Comparison of ENCODE assay signal across 8 mouse cellular contexts in genomic region chr9:90162243-90162925, GRCm38 (mm10). TPM values are rescaled to one million over a fixed set of nuclear protein-coding genes. Genes with fewer than 3 reads are reported as not detected.
DNase-seq lines count a peak whose midpoint lies in the region; ATAC-seq lines count a peak whose summit lies in the region.

No protein-coding gene starts in this region.

- peak overlapping the region; percentile 98 for H3K4me3 ChIP-seq in forebrain, embryonic 15.5 days
- peak overlapping the region; percentile 69 for H3K4me3 ChIP-seq in hindbrain, embryonic 11.5 days (ENCODE audit: low read depth, low read length)
- peak overlapping the region; percentile 74 for H3K4me3 ChIP-seq in limb, embryonic 15.5 days
- peak overlapping the region; percentile 74 for H3K4me3 ChIP-seq in midbrain, embryonic 14.5 days (replicated peaks; ENCODE audit: low read depth, low read length)

- WGBS in forebrain, embryonic 15.5 days, result 13% methylated on average over 25 of the region's 29 CpGs
- 14% methylated on average over 20 of the region's 29 CpGs for WGBS in hindbrain, embryonic 11.5 days
- WGBS in limb, embryonic 15.5 days, result 9% methylated on average over 27 of the region's 29 CpGs
- WGBS in midbrain, embryonic 14.5 days, result 7% methylated on average over 27 of the region's 29 CpGs

- H3K27me3 ChIP-seq in forebrain, embryonic 15.5 days, result no peaks in the 10 kb centered on the region
- no peaks in the 10 kb centered on the region for H3K27me3 ChIP-seq in hindbrain, embryonic 11.5 days (ENCODE audit: control insufficient read depth, insufficient read depth, low read length)
- no peaks in the 10 kb centered on the region for H3K27me3 ChIP-seq in limb, embryonic 15.5 days
- H3K27me3 ChIP-seq in midbrain, embryonic 14.5 days (ENCODE audit: control insufficient read depth, insufficient read depth, low read length), result no peaks in the 10 kb centered on the region

- H3K4me1 ChIP-seq in forebrain, embryonic 15.5 days, result peaks cover 23% of the 10 kb centered on the region
- 0 out of 2 replicates have a peak, but pooled peaks cover 2% of the 10 kb centered on the region for H3K4me1 ChIP-seq in hindbrain, embryonic 11.5 days (replicated peaks; ENCODE audit: control insufficient read depth, insufficient read depth, low read length)
- H3K4me1 ChIP-seq in limb, embryonic 15.5 days, result peaks cover 12% of the 10 kb centered on the region
- peaks cover 9% of the 10 kb centered on the region for H3K4me1 ChIP-seq in midbrain, embryonic 14.5 days (ENCODE audit: control insufficient read depth, insufficient read depth, low read length)

- H3K9ac ChIP-seq in forebrain, embryonic 15.5 days (replicated peaks), result peak overlapping the region; percentile 94
- H3K9ac ChIP-seq in hindbrain, embryonic 11.5 days (ENCODE audit: low read depth, low read length), result peak overlapping the region; percentile 77
- H3K9ac ChIP-seq in limb, embryonic 15.5 days, result peak overlapping the region; percentile 68
- peak overlapping the region; percentile 88 for H3K9ac ChIP-seq in midbrain, embryonic 14.5 days (replicated peaks; ENCODE audit: low read length)

- peak; percentile 30 for DNase-seq in A20 (ENCODE audit: low read depth, low spot score)
- peak; percentile 82 for DNase-seq in adrenal gland, postnatal 10 days
- DNase-seq in hindbrain, embryonic 11.5 days (ENCODE audit: low spot score), result peak; percentile 77
- DNase-seq in midbrain, embryonic 14.5 days, result peak; percentile 79
- peak; percentile 51 for DNase-seq in testis, postnatal 14 days (ENCODE audit: low spot score)
- DNase-seq in cerebellum, postnatal 36 days, result no peak

- ATAC-seq in forebrain, embryonic 15.5 days (replicated peaks), result peak; percentile 78
- peak; percentile 81 for ATAC-seq in hindbrain, embryonic 11.5 days (ENCODE audit: low FRiP score)
- peak; percentile 74 for ATAC-seq in limb, embryonic 15.5 days (ENCODE audit: insufficient number of reproducible peaks, low FRiP score, low TSS enrichment, low read depth)
- ATAC-seq in midbrain, embryonic 14.5 days (ENCODE audit: low FRiP score, low TSS enrichment), result peak; percentile 82

- peak overlapping the region; percentile 97 for H3K4me2 ChIP-seq in forebrain, embryonic 15.5 days (replicated peaks)
- peak overlapping the region; percentile 89 for H3K4me2 ChIP-seq in hindbrain, embryonic 11.5 days (replicated peaks; ENCODE audit: low read depth, low read length)
- H3K4me2 ChIP-seq in limb, embryonic 15.5 days, result peak overlapping the region; percentile 94
- peak overlapping the region; percentile 61 for H3K4me2 ChIP-seq in midbrain, embryonic 14.5 days (ENCODE audit: low read length)

- H3K36me3 ChIP-seq in forebrain, embryonic 15.5 days, result no peaks in the 10 kb centered on the region
- no peaks in the 10 kb centered on the region for H3K36me3 ChIP-seq in hindbrain, embryonic 11.5 days (ENCODE audit: control insufficient read depth, insufficient read depth, low read length)
- no peaks in the 10 kb centered on the region for H3K36me3 ChIP-seq in limb, embryonic 15.5 days
- H3K36me3 ChIP-seq in midbrain, embryonic 14.5 days (ENCODE audit: control insufficient read depth, insufficient read depth, low read length), result no peaks in the 10 kb centered on the region

- H3K9me3 ChIP-seq in forebrain, embryonic 15.5 days, result no peaks in the 10 kb centered on the region
- no peaks in the 10 kb centered on the region for H3K9me3 ChIP-seq in hindbrain, embryonic 11.5 days (ENCODE audit: control insufficient read depth, low read length)
- no peaks in the 10 kb centered on the region for H3K9me3 ChIP-seq in limb, embryonic 15.5 days
- no peaks in the 10 kb centered on the region; the same call in 1 of the 2 replicates for H3K9me3 ChIP-seq in midbrain, embryonic 14.5 days (ENCODE audit: control insufficient read depth, low read length)

- H3K27ac ChIP-seq in forebrain, embryonic 15.5 days (replicated peaks), result peak overlapping the region; percentile 75
- H3K27ac ChIP-seq in hindbrain, embryonic 11.5 days (ENCODE audit: low read depth, low read length), result peak overlapping the region; percentile 54; the same call in 1 of the 2 replicates
- peak overlapping the region; percentile 75 for H3K27ac ChIP-seq in limb, embryonic 15.5 days
- H3K27ac ChIP-seq in midbrain, embryonic 14.5 days (replicated peaks; ENCODE audit: low read depth, low read length), result peak overlapping the region; percentile 76

RNA-seq across cellular contexts. Expression of gene Adamts7, which starts 0.5 kb away (rescaled TPM):
- 10 to 100 TPM in 1 of 2 experiments, 1 to 10 TPM in 1; 8.4 to 10.7 TPM for total RNA-seq in adrenal gland, postnatal 10 days (2021)
- 12.4 and 15.8 TPM in 2 replicates for polyA plus RNA-seq in forebrain, embryonic 15.5 days (2015; fragmentation: Nextera tagmentation; extraction: Ambion mirVana)
- polyA plus RNA-seq in hindbrain, embryonic 11.5 days (2014; fragmentation: Nextera tagmentation; extraction: Ambion mirVana), result 10.3 and 10.4 TPM in 2 replicates
- polyA plus RNA-seq in limb, embryonic 15.5 days (2015; fragmentation: Nextera tagmentation; extraction: Ambion mirVana), result 13.7 and 14.2 TPM in 2 replicates
- polyA plus RNA-seq in midbrain, embryonic 14.5 days (2014; fragmentation: Nextera tagmentation; extraction: Ambion mirVana), result 8.1 and 10.7 TPM in 2 replicates

RNA-seq across cellular contexts. Expression of gene Morf4l1, which starts 47.8 kb away (rescaled TPM):
- total RNA-seq in adrenal gland, postnatal 10 days (2021), result 100 to 1,000 TPM; 279 to 288 TPM
- 477 and 483 TPM in 2 replicates for polyA plus RNA-seq in forebrain, embryonic 15.5 days (2015; fragmentation: Nextera tagmentation; extraction: Ambion mirVana)
- polyA plus RNA-seq in hindbrain, embryonic 11.5 days (2014; fragmentation: Nextera tagmentation; extraction: Ambion mirVana), result 533 and 557 TPM in 2 replicates
- polyA plus RNA-seq in limb, embryonic 15.5 days (2015; fragmentation: Nextera tagmentation; extraction: Ambion mirVana), result 440 and 463 TPM in 2 replicates
- polyA plus RNA-seq in midbrain, embryonic 14.5 days (2014; fragmentation: Nextera tagmentation; extraction: Ambion mirVana), result 616 and 659 TPM in 2 replicates

Comparison
In these comparisons a context has a peak if more than half of its experiments do, and no peak if none do; other contexts are left out.
1. DNase-seq: peak in A20 (single experiment), adrenal gland, postnatal 10 days (single experiment), hindbrain, embryonic 11.5 days (single experiment), midbrain, embryonic 14.5 days (single experiment) and testis, postnatal 14 days (single experiment); none in cerebellum, postnatal 36 days (0 of 2).
2. Peak in every context shown above with its lines, with median percentiles within 50 percentile points of each other: ATAC-seq, H3K27ac ChIP-seq, H3K4me2 ChIP-seq, H3K4me3 ChIP-seq and H3K9ac ChIP-seq.